Mouse (Mus musculus) heart, embryonic 16.5 days (tissue): Measurements from ENCODE around the gene Fbxw24. TPM values are rescaled to one million over a fixed set of nuclear protein-coding genes. Genes with fewer than 3 reads are reported as not detected.
"Not testable (repeated sequence)": the region's sequence is repeated elsewhere in the genome, so short reads cannot be mapped to it uniquely, and the experiment has no call there.

ENCODE experiments used
- ATAC-seq: fragments of 200-750 bp; cut with Nextera tagmentation; replicated peaks from 2 replicates; pipeline ENCODE4 v1.8.0; 2017; ENCODE audit warnings: moderate number of reproducible peaks; ENCODE audit not compliant: insufficient read depth, low FRiP score; ENCODE audit errors: extremely low read depth
- H3K27ac ChIP-seq: fragments of 300-500 bp; sonication (generic); 2 replicates; pipeline ENCODE4 v1.5.1; 2014; ENCODE audit warnings: mild to moderate bottlenecking, low read length, control low read depth, moderate library complexity
- H3K27me3 ChIP-seq: fragments of 300-500 bp; sonication (generic); 2 replicates; pipeline ENCODE4 v1.6.1; 2014; ENCODE audit warnings: low read length, mixed read lengths; ENCODE audit not compliant: control insufficient read depth, insufficient read depth
- H3K36me3 ChIP-seq: fragments of 300-500 bp; sonication (generic); 2 replicates; pipeline ENCODE4 v1.6.1; 2014; ENCODE audit not compliant: control insufficient read depth, insufficient read depth
- H3K4me1 ChIP-seq: fragments of 300-500 bp; sonication (generic); 2 replicates; pipeline ENCODE4 v1.6.1; 2014; ENCODE audit warnings: low read length, mixed read lengths; ENCODE audit not compliant: control insufficient read depth, insufficient read depth
- H3K4me2 ChIP-seq: fragments of 300-500 bp; sonication (generic); 2 replicates; pipeline ENCODE4 v1.6.1; 2014; ENCODE audit warnings: low read depth, mild to moderate bottlenecking, control low read depth, low read length
- H3K4me3 ChIP-seq: fragments of 300-500 bp; sonication (generic); 2 replicates; pipeline ENCODE4 v1.5.1; 2014; ENCODE audit warnings: mild to moderate bottlenecking, control low read depth, low read length
- H3K9ac ChIP-seq: fragments of 300-500 bp; sonication (generic); 2 replicates; pipeline ENCODE4 v1.6.1; 2014; ENCODE audit warnings: low read length, control low read depth
- H3K9me3 ChIP-seq: fragments of 300-500 bp; sonication (generic); replicated peaks from 2 replicates; pipeline ENCODE4 v1.6.1; 2016; ENCODE audit warnings: low read length; ENCODE audit not compliant: control insufficient read depth
- WGBS: fragments of 180-500 bp; shearing (Covaris S2); extraction: QIAGEN DNeasy Blood & Tissue Kit; methylation state at CpG from one replicate; pipeline ENCODE4 v1.1.7; 2014; 5-methylcytosine and 5-hydroxymethylcytosine counted together
- polyA plus RNA-seq: library from polyadenylated mRNA; unstranded; fragments of >200 nt; fragmentation: Nextera tagmentation; extraction: Ambion mirVana; gene quantifications from 2 replicates; pipeline ENCODE4 v1.2.1, GENCODE M21; 2015

Gene Fbxw24
- polyA plus RNA-seq, result not detected in 2 replicates

- WGBS, result 69% methylated on average over 2 of the region's 2 CpGs
- not testable (repeated sequence) for H3K4me3 ChIP-seq, ATAC-seq
These were observed at the start of gene Fbxw24 for GRCm38 (mm10) chr9:109625957-109626356. Fbxw24 (minus strand) TSS chr9:109626057.

GRCm38 (mm10) chr9:109664552-109664951, 38.7 kb upstream of the Fbxw24 start, which contains the start of gene Fbxw25:
Fbxw25 (minus strand) TSS chr9:109664652.
- not testable (repeated sequence) for H3K36me3 ChIP-seq, ATAC-seq, H3K4me2 ChIP-seq, H3K9me3 ChIP-seq, H3K9ac ChIP-seq, H3K27ac ChIP-seq, H3K4me1 ChIP-seq, H3K27me3 ChIP-seq, H3K4me3 ChIP-seq
- WGBS, result 59% methylated on average over 2 of the region's 2 CpGs

More at GRCm38 (mm10) chr9:109625957-109626356, at the start of gene Fbxw24:
- H3K9me3 ChIP-seq, H3K36me3 ChIP-seq, H3K4me1 ChIP-seq, H3K27me3 ChIP-seq, H3K4me2 ChIP-seq, H3K27ac ChIP-seq, H3K9ac ChIP-seq: not testable (repeated sequence)

- H3K27me3 ChIP-seq, H3K9ac ChIP-seq, H3K4me1 ChIP-seq, H3K36me3 ChIP-seq, H3K9me3 ChIP-seq, H3K27ac ChIP-seq, ATAC-seq, H3K4me3 ChIP-seq, H3K4me2 ChIP-seq: not testable (repeated sequence)
- WGBS, result 36% methylated on average over 5 of the region's 5 CpGs
These were observed 19.0 kb downstream of the Fbxw24 start for GRCm38 (mm10) chr9:109606837-109607236.

- not testable (repeated sequence) for H3K4me2 ChIP-seq, H3K9ac ChIP-seq, H3K4me3 ChIP-seq, H3K27ac ChIP-seq, H3K9me3 ChIP-seq, H3K36me3 ChIP-seq, H3K4me1 ChIP-seq, ATAC-seq, H3K27me3 ChIP-seq
- WGBS, result 47% methylated on average over 2 of the region's 2 CpGs
These were observed 23.7 kb downstream of the Fbxw24 start for GRCm38 (mm10) chr9:109602128-109602527.

- no peak overlapping the region for H3K9ac ChIP-seq
- no peak for ATAC-seq
- H3K27ac ChIP-seq, result no peak overlapping the region
- H3K4me2 ChIP-seq, result no peak overlapping the region
- no peaks in the 10 kb centered on the region for H3K36me3 ChIP-seq
- H3K4me1 ChIP-seq, result no peaks in the 10 kb centered on the region
- no peak overlapping the region for H3K4me3 ChIP-seq
- peaks cover 5% of the 10 kb centered on the region for H3K9me3 ChIP-seq
- no peaks in the 10 kb centered on the region for H3K27me3 ChIP-seq
These were observed 28.6 kb downstream of the Fbxw24 start for GRCm38 (mm10) chr9:109597226-109597625.

- Histone ChIP-seq H3K27me3 (no peaks in the 10 kb centered on the region), H3K36me3 (no peaks in the 10 kb centered on the region), H3K9ac (no peak overlapping the region), H3K4me2 (no peak overlapping the region), H3K27ac (no peak overlapping the region), H3K9me3 (peaks cover 5% of the 10 kb centered on the region), H3K4me3 (no peak overlapping the region), H3K4me1 (no peaks in the 10 kb centered on the region)
- 80% methylated on average over 2 of the region's 2 CpGs for WGBS
- no peak for ATAC-seq
These were observed 31.0 kb downstream of the Fbxw24 start for GRCm38 (mm10) chr9:109594866-109595265.

- WGBS, result 77% methylated on average over 4 of the region's 4 CpGs
- not testable (repeated sequence) for H3K27ac ChIP-seq, H3K27me3 ChIP-seq, H3K9me3 ChIP-seq, H3K9ac ChIP-seq, ATAC-seq, H3K4me1 ChIP-seq, H3K4me2 ChIP-seq, H3K4me3 ChIP-seq, H3K36me3 ChIP-seq
These were observed 57.7 kb downstream of the Fbxw24 start, which contains the start of gene Fbxw15 for GRCm38 (mm10) chr9:109568162-109568561. Fbxw15 (minus strand) TSS chr9:109568262.

GRCm38 (mm10) chr9:109565546-109565945, 60.3 kb downstream of the Fbxw24 start:
- H3K27me3 ChIP-seq, result no peaks in the 10 kb centered on the region
- no peaks in the 10 kb centered on the region for H3K9me3 ChIP-seq
- no peak overlapping the region for H3K4me3 ChIP-seq
- no peak overlapping the region for H3K9ac ChIP-seq
- H3K27ac ChIP-seq, result no peak overlapping the region
- no peaks in the 10 kb centered on the region for H3K4me1 ChIP-seq
- ATAC-seq, result no peak
- H3K36me3 ChIP-seq, result no peaks in the 10 kb centered on the region
- no peak overlapping the region for H3K4me2 ChIP-seq
- 69% methylated on average over 1 of the region's 1 CpGs for WGBS

- not testable (repeated sequence) for H3K4me2 ChIP-seq, H3K27me3 ChIP-seq, H3K27ac ChIP-seq, H3K4me1 ChIP-seq, H3K36me3 ChIP-seq, H3K4me3 ChIP-seq, ATAC-seq, H3K9me3 ChIP-seq, H3K9ac ChIP-seq
These were observed 63.8 kb downstream of the Fbxw24 start for GRCm38 (mm10) chr9:109562106-109562505.

GRCm38 (mm10) chr9:109552483-109552882, 73.4 kb downstream of the Fbxw24 start:
- Histone ChIP-seq H3K4me3 (no peak overlapping the region), H3K9me3 (no peaks in the 10 kb centered on the region), H3K27ac (no peak overlapping the region), H3K9ac (no peak overlapping the region), H3K27me3 (no peaks in the 10 kb centered on the region), H3K4me1 (no peaks in the 10 kb centered on the region), H3K36me3 (no peaks in the 10 kb centered on the region), H3K4me2 (no peak overlapping the region)
- no peak for ATAC-seq
- 56% methylated on average over 3 of the region's 3 CpGs for WGBS
